Mouse (Mus musculus) T-cell, adult 2 months (primary cell): Measurements from ENCODE around the gene Ap1m2.
A peak's percentile ranks its signal among the peaks of the same experiment; 100 is the strongest.

Source experiments
- DNase-seq: peaks from one replicate; pipeline ENCODE4 v3.0.0; 2022; ENCODE audit warnings: low spot score

Ap1m2 gene

DNA sequence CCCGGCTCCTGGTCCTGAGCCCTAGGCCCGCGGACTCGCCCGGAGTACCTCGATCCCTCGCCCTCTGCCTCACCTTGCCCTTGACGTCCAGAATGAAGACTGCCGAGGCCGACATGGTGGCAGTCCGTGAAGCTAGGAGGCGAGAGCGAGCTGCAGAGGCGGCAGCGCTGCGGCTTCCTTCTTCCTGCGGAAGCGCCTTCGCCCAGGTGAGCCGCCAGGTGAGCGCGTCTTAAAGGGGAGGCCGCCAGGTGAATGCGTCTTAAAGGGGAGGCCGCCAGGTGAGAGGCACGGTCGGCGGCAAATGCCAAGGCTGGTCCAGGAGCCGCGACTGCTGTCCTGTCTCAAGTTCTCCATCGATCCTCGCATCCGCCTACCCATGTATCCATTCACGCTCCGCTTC, at the start of gene Ap1m2:
Gene Ap1m2 (minus strand): TSS at position 204 of the 400 bp plus-strand sequence.
- DNase-seq, result no peak

DNA sequence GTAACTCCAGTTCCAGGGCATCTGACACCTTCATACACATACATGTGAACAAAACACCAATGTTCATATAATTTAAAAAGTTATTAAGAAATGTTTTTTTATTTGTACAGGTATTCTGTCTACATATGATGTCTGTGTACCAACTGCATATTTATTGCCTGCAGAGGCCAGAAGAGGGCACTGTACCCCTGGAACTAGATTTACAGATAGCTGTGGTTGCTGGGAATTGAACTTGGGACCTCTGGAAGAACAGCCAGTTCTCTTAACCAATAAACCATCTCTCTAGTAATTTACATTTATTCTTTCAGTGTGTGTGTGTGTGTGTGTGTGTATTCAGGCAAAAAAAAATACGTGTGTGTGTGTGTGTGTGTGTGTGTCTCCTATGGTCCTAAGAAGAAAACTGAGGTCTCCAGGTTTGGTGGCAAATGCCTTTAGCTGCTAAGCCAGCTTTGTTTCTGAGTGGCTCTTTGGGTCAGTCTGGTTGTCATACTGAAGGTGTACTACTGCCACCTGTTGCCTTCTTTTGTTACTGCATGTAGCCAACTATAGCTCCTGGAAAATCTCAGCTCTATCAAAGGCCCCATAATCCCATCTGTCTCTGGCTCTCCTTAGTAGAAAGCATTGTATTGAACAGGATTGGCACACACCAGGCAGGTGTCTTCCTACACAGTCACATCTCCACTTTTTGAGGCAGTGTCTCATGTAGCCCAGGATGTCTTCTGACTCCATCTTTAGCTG, 45.0 kb upstream of the Ap1m2 start:
- peak; percentile 68 for DNase-seq

DNA sequence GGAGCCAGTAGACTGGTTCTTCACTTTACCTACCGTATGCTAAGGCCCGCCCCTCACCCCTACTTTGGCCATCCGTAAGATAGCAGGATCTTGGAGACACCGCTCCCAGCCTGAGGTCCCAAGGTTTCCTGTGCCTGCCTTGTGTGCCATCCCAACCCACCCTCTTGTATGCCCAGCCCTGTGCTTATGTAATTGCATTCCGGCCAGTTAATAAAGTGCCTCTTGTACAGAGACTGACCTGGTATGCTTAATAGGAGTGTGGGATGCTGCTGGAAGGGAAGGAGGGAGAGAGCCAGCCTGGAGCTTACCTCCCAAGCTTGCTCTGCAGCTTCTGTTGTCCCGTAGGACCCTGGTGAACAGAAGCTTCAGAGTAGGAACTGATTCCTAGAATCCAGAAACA, 42.7 kb upstream of the Ap1m2 start:
- no peak for DNase-seq

DNA sequence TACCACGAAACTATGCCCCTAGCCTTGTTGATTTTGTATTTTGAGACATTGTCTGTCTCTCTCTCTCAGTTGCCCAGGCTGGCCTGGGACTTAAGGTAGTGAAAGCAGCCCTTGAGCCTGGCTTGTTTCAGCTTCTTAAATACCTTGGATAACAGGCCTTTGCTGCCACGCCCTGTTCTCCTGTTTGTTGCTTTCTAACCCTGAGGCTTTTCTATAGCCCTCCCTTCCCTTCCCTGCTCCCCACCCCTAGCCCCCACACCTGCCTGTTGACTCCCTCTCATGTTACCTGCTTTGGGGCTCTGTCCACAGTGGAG, 41.2 kb upstream of the Ap1m2 start:
- no peak for DNase-seq

DNA sequence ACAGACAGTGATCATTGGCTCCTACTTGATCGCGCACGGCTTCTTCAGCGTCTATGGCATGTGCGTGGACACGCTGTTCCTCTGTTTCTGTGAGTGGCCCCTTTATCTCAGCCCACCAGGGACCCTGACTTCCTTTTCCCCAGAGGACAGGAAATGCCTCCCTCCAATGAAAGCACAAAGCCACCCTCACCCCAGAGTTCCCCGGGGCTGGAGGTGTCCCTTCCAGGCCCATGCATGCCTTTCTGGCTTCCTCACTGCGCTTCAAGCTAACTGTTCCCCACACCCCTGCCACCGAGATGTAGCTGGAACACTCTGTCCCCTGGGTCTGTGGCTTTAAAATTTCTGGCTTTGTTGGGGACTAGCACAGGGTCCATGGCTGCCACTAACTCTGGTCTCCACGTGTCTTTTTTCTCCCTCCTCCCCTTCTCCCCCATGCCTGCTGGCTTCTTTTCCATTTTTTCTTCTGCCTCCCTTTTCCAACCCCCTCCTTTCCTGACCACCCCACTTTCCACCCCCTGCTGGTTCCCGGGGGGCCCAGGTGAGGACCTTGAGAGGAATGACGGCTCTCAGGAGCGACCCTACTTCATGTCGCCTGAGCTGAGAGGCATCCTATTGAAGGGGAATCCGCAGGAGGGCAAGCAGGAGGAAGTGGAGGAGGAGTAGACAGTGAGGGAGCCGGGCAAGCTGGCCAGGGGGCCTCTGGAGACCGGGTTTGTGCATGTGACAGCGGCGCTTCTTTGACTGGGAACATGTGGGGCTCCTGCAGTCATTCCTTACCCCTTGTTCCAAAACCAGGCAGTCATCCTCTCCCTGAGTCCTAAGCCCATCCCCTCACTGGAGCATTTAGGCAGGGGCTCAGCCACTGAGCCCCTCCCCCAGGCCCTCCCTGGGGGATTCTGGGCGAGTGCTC, 40.6 kb upstream of the Ap1m2 start:
- DNase-seq, result no peak

DNA sequence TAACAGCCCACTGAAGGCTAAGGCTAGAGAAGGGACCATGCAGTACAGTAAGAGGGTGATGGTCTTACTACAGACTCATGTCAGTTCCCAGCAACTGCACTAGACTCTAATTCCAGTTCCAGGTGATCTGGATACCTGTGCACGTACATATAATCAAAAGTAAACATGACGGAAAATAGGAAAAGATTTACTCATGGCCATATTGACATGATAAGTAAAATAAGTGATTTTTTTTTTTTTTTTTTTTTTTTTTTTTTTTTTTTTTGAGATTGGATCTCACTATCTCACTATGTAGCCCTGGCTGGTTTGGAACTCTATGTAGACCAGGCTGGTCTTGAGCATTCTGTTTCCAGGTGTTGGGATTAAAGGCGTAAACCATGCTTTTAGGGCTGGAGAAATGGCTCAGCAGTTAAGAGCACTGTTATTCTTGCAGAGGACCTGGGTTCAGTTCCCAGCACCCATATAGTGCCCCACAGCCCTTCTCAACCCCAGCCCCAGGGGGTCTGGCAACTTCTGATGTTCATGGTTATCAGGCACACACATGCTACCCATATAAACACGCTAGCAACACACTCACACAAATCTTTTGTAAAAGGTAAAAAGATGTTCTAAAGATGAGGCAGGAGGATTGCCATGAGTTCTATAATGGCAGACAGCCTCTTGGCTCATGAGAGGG, 39.7 kb upstream of the Ap1m2 start:
- no peak for DNase-seq

DNA sequence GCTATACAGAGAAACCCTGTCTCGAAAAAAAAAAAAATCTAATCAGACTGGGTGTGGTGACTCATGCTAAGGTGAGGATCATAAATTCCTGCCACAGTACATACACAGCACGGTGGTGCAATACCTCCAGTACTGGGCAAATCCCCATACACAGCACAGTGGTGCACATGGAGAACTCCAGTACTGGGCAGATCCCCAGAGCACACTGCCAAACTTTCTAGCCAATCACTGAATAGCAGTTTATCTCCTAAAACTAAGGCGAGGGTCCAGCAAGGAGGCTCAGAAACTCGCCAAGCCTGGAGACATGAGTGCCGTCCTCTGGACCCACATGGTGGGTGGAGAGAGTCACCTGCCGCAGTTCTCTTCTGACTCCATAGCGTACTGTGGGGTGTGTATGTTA, 39.0 kb upstream of the Ap1m2 start:
- DNase-seq, result no peak

DNA sequence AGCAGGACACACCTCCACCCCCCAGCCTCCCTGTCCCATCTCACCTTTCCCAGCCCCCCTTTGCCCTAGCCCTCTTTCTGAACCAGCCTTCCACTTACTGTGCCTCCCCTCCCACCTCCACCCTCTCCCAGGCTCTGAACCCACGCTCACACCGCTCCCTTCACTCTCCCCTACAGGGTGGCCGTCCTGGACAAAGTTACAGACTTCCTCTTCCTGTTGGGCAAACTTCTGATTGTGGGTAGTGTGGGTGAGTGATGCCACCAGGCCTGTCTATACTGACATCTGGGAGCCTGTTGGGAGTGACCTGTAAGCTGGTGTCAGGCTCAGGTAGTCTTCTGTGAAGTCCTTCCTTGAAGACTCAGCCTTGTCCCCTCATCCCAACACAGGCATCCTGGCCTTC, 36.0 kb upstream of the Ap1m2 start:
- DNase-seq, result no peak

DNA sequence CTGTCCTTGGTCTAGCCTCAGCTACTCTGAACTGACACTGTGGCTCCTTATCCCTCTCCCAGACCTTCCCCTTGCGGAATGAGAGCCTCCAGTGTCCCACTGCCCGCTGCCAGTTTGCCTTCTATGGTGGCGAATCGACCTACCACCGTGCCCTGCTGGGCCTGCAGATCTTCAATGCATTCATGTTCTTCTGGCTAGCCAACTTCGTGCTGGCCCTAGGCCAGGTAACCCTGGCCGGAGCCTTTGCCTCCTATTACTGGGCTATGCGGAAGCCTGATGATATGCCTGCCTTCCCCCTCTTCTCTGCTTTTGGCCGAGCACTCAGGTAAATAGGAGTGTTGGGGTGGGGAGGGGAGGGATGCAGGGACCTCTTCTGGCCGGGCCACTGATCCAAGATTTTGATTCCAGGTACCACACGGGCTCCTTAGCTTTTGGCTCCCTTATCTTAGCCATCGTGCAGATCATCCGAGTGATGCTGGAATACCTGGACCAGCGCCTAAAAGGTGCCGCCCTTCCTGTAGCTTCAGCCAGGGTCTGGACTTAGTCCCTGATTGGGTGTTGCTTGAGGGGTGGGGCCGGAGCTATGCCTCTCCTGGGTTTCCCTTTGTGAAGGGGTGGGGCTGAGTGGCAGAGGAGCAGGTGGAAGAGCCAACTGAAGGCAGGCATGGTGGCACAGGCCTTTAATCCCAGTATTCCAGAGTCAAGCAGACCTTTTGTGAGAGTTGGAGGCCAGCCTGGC, 34.7 kb upstream of the Ap1m2 start:
- no peak for DNase-seq

DNA sequence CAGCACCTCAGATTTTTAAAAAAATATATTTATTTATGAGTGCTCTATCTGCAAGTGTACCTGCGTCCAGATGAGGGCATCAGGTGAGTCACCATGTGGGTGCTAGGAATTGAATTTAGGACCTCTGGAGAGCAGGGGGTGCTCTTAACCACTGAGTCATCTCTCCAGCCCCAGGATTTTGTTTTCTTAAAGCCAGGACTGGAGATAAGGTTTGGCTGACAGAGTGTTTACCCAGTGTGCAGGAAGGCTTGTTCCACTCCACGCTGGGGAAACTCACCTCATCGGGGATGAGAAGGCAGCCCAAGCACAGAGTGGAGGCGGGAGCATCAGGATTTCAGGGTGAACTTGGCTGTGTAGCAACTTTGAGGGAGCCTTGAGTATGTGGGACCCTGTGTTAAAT, 28.3 kb upstream of the Ap1m2 start:
- DNase-seq, result no peak

DNA sequence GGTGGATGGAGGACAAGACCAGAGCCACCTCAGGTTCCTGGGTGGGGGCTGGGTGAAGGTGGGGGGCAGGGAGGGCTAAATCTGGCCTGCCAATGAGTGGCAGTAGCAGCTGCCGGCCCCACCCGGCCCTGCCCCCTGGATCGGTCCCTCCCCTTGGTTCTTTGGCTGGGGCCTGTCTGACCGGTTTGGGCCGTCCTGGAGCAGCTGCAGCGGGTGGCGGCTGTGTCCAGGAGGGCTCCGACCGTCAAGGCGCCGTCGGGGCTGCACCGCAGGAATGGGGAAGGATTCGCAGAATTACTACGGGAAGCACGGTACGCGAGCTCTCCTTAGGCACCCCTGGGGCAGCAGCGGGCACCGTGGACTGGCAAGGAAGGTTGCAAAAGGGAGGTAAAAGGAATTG, 25.5 kb upstream of the Ap1m2 start:
- DNase-seq, result no peak

DNA sequence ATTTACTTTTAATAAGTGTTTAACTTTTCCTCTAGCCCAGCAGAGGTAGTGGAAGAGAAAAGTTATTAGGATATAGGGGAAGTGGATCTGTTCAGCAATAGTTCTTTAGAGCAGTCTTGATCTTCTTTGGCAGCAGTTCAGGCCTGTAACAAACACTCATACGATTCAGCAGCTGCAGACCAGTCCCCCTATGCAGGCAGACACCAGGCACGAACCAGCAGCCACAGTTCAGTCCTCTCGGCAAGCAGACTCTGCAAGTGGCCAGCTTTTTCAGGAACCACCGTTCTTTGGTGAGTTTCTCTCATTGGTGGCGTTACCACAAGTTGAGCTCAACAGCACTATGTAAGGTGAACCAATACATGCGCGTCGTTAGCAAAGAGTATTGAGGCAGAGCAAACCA, 24.4 kb upstream of the Ap1m2 start:
- no peak for DNase-seq

DNA sequence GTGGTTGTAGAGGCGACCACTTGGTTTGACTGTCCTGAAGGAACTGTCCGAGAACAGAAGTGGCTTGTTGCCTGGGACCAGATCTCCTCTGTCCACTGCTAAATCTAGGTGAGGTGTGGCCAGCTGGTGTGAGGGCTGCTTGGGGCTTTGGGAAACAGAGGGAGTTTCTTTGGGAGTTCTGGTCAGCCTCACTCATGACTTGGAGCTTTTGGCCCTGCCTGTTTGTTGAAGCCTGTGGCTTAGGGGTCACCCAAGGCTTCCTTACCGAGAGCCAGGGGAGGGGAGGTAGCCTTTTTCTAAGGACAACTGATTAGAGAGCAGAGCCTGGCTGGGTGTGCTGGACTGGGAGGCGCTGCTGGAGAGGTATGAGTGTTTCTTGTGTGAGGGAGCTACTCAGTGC, 23.3 kb upstream of the Ap1m2 start:
- no peak for DNase-seq

DNA sequence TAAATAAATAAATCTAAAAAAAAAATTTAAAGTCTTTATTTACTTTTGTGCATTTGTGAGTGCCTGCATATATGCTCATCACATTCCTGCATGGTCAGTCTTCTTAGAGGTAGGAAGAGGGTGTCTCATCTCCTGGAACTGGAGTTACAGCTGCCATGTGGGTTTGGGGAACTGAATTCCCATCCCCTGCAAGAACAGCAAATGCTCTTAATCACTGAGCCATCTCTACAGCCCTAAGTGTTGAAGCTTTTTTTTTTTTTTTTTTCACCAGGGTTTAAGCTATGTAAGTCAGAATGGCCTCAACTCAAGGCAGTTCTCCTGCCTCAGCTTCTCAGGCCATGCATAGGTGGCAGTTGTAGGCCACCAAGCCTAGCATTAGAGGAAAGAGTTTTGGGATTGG, 22.6 kb upstream of the Ap1m2 start:
- no peak for DNase-seq

DNA sequence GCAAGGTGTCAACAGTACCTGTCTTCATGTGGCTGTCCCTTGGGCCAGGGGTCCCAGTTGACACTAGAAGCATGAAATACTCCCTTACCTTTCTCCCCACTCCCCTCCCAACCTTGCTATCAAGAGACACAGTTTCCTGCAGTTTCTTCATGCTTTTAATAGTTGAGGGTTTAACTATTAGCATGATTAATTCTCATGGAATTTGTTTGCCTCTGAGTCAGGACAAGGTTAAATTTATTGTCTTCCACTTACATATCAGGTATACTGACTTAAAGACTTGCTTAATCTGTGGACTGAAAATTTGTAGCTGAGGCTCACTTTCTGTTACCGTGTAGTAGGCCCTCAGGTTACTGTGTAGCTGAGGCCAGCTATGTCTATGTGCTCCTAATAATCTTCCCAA, 21.4 kb upstream of the Ap1m2 start:
- DNase-seq, result no peak

DNA sequence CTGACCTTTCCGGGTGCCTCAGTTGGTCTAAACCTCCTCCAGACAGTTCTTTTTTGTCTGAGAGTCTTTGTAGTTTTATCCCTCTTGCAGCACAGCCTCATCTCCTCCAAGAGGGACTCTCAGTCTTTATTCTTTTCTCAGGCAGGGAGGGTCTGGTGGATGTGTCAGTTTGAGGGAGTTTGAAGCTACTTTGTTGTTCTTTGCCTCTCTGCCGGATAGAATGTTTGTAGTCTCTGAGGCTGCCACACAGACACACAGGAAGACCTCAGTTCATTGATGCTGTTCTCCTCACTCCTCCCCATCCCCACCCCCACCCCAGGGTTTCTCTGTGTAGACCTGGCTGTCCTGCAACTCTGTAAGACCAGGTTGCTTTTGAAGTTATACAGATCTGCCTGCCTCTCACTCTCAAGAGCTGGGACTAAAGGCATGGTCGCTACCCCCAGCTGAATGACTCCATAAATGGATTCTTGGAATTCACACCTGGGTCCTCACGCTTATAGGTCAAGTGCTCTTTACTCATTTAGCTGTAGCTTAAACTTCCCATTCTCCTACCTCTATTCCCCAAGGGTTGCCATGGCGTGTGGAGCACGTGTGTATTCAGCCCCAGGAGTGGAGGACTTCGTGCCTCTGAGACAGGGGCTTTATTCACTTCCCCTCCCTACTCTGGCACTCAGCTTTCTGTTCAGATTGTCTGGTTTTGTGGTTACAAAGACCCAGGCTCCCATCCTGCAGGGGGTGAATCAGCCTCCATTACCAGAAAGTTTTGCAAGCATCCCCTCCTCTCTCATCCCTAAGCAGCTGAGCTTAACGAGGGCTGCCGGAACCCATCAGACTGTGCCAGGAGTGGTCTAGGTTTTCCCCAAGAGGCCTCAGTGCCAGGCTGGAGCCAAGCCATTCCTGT, 20.3 kb upstream of the Ap1m2 start:
- DNase-seq, result peak; percentile 56

DNA sequence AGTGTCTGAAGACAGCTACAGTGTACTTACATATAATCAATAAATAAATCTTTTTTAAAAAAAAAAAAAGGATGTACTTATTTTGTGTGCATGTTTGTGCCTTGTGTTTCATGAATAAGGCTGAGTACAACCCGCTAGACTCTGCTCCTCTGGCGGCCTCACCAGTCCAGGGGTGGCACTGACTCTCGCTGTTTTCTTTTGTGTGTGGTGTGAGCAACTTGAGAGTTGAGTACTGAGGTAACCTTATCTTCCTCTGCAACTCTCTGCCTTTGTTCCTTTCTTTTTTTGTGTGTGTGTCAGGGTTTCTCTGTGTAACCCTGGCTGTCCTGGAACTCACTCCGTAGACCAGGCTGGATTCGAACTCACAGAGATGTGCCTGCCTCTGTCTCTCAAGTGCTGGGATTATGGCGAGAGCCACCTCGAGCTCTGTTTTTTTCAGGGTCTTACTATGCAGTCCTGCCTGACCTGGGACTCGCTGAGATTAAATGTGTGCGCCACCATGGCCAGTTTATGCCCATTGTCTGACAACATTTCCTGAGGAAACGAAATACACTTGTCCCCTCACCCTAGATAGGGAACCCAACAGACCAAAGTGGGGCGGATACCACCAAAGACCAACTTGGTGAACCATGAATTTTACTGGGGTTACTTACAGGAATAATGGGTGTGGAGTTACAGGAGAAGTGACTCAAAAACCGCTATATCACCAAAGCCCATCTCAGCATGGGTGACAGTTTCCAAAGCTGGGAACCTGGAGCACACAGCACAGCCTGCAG, 19.4 kb upstream of the Ap1m2 start:
- no peak for DNase-seq

DNA sequence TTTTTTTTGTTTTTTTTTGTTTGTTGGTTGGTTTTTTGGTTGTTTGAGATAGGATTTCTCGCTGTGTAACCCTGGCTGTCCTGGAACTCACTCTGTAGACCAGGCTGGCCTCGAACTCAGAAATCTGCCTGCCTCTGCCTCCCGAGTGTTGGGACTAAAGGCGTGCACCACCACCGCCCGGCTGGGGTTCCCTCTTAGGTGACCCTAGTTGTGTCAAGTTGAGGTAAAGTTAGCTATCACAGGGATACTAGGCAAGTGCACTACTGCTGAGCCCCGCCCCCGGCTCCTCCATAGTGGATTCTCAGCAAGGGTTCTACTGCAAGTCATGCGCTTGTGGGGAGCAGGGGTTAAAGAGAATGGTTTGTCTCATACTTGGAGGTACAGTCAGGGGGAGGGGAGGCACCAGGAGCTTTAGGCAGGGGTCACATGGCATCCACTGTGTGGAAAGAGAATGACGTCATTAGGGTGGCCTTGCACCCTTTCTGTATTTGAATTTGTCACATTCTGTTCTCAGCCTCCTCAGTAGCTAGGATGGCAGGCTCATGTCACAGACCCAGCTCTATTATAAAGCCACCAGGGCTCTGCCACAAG, 17.7 kb upstream of the Ap1m2 start:
- DNase-seq, result no peak

DNA sequence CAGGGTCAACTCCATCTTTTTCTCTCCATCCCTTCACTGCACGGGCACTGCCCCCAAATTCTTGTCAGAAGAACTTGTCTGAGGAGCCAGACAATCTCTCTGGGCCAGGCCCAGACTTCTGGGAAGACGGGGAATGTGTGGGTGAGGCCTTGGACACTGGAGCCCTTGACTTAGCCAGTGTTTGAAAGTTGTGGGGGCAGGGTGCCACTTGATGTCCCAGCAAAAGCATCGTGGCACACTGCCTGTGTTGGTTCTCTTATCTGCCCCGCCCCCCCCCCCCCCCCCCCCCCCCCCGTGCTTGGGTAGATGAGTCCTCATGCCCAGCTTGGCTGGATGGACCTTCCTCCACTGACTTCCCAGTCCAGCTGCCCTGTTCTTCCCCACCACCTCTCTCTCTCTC, 16.9 kb upstream of the Ap1m2 start:
- DNase-seq, result no peak

DNA sequence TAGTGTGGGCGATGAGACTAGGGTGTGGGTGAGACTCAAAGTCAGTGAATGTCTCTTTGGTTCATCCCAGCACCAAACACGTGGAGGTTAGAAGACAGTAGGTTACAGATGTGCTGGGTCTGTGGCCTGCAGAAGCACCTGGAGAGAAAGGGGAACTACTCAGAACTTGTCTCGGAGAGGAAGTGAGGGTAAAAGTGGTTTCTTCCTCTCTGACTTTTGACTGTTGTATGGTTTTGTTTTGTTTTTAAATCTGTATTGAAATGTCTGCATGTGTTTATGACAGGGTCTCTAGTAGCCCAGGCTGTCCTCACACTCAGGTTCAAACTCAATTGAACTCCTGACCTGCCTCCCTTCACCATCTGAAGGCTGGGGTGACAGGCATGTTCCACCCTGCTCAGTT, 15.9 kb upstream of the Ap1m2 start:
- DNase-seq, result peak; percentile 81
